Mouse (Mus musculus): Measurements from ENCODE around the gene Spats2. TPM values are rescaled to one million over a fixed set of nuclear protein-coding genes. Genes with fewer than 3 reads are reported as not detected.

The Spats2 gene
- polyA plus RNA-seq (2012; rRNA removed): 7.0 and 8.0 TPM in 2 replicates

DNA sequence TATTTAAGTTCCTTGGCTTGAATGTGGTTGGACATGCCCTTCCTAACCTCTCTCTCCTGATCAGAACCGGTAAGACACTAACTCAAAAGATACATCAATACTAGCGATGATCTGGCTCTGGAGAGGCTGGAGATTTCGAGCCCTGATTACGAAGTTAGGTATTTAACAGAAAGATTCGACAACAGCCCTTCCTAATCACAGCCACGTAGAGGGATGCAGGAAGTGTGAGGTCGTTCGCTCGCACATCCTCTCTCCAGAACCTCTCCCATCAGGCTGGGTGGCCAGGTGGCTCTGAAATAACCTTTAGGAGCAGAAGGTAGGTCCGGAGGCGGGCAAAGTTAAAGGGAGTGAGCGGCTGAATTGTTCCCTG lies at the start of gene Spats2:
Gene Spats2, plus strand, starts transcription at position 206 of the 370 bp plus-strand sequence.

DNA sequence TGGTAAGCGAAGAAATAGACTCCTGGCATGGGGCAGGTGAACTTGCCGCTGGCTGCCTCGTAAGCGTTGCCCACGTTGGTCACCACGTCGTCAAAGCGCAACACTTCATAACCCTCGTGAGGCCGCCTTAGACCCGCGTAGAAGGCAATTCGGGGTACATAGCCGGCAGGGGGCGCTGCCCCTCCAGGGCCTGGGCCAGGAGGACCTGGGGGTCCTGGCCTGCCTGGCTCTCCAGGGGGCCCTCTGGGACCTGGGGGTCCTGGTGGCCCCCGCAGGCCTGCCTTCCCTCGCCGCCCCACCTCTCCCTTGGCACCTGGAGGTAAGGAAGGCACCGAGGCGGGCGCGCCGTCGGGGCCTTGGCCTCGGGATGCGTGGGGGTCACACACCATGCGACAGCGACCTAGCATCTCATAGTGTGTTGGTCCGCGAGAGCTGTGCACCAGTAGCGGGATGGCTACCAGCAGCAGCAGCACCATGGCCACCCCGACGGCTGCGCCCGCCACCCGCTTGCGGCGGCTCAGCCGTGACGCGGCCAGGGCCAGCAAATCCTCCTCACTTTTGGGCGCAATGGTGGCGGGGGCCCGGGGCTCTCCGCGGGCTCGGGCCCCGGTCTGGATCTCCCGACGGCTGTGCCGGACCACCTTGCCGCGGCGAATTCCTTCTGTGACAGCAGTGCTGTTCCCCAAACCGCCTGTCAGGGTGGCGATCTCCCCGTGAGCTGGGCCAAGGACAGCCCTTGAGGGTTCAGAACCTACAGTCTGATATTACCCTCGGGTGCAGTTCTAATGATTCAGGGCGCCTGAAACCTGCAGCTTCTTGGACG lies 38.3 kb upstream of the Spats2 start, which contains the start of gene C1ql4:
Gene C1ql4, minus strand, starts transcription at position 565 of the 823 bp plus-strand sequence.

DNA sequence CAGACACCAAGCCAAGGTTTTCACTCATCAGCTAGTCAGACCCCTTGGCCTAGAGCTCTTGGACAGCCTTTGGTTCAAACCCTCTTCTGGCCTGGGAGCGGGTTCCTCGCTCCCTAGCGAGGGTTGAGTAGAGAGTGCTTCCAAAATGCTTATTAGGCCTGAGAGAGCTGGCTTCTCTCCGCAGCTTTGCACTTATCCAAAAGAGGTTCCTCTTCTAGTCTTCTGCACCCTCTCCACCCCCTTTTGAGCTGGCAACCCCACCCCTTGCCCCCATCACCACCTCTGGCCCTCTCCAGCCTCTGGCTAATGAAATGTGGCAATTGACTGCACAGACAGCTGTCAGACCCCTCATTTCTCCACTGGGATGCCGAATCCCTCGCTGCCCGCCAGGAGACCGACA lies 32.8 kb upstream of the Spats2 start, which contains the start of gene Dnajc22:
Gene Dnajc22, plus strand, starts transcription at position 301 of the 400 bp plus-strand sequence.

DNA sequence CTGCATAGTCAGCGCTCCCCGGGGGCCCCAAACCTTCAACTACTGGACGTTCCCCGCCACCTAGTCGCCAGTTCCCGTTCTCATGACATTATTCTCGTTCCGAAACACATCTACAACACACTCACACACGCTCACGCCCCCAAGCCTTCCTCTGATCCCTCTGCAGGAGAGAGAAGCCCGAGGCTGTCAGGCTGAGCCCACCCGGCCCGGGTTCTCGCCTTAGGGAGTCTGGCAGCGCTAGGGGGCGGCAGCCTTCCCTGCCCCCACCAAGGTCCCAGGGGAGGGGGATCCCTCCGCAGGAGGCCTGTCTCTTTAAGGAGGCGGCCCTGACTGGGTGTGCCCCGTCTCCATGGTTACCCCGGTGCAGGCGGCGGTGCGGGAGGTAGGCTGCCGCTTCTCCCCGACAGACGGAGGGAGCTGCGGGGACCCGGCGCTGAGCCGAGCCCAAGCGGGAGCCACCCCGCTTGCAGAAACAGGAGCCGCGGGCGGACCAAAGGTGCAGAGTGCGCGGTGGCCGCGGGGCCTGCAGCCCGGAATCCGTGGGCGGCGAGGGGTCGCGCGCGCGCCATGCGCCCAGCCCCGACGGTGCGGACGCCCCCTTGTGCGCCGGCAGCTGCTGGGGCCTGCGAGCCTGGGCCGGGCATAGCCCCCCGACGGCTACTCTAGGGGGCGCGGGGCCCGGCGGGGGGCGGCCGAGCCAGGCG lies 98.6 kb downstream of the Spats2 start, which contains the start of gene Kcnh3:
Gene Kcnh3, plus strand, starts transcription at position 654 of the 704 bp plus-strand sequence.

DNA sequence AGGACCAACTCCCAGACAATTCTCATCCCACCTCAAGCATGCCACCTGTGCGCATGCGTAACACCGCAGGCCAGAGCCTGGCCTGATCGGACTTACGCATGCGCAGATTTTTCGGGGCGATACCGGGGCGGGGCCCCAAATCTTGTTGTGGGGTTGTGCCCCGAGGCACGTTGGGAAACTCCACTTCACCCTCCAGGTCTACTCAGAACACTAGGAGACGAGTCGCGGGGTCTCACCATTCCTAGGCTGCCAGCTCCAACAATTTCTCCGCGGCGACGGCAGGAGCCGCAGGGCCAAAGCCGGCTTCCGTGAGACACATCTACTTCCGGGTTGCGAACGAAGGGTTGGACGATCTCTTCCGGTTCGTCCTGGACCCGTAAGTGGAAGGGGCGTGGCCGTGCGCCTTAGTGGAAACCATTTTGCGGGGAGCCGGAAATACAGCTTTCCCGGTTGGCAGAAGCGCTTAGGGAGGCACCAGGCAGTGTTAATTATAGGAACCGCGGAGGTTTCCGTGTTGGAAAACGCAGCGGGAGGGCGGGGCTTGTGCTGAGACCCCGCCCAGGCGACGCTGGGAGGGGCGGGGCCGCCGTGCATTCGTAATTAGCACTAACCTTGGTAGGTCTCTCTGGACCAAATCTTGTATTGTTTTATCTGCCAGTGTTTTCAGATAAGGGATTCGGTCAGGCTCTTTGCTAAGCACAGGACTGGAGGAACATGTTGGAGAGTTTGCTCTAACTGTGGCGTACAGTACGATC lies 126.1 kb downstream of the Spats2 start, which contains the start of gene Mcrs1:
Gene Mcrs1, minus strand, starts transcription at position 336 of the 755 bp plus-strand sequence.

Other genes starting within 250 kb of the Spats2 start
- 2.7 and 2.8 TPM in 2 replicates for gene Rhebl1, start 231.4 kb upstream of the Spats2 start, polyA plus RNA-seq (2012; rRNA removed)
- 0.07 and 0.08 TPM in 2 replicates for gene Dhh, start 227.4 kb upstream of the Spats2 start, polyA plus RNA-seq (2012; rRNA removed)
- 6.1 and 7.2 TPM in 2 replicates for gene Lmbr1l, start 207.7 kb upstream of the Spats2 start, polyA plus RNA-seq (2012; rRNA removed)
- gene Tuba1b, start 191.4 kb upstream of the Spats2 start, polyA plus RNA-seq (2012; rRNA removed): 1,378 and 1,502 TPM in 2 replicates
- gene Gm49450, start 172.4 kb upstream of the Spats2 start, polyA plus RNA-seq (2012; rRNA removed): 0.09 and 0.23 TPM in 2 replicates
- gene Tuba1a, start 172.2 kb upstream of the Spats2 start, polyA plus RNA-seq (2012; rRNA removed): 42.3 and 48.3 TPM in 2 replicates
- gene Tuba1c, start 96.0 kb upstream of the Spats2 start, polyA plus RNA-seq (2012; rRNA removed): 241 and 278 TPM in 2 replicates
- 0.70 and 0.71 TPM in 2 replicates for gene Prph, start 70.7 kb upstream of the Spats2 start, polyA plus RNA-seq (2012; rRNA removed)
- 12.8 and 16.0 TPM in 2 replicates for gene Troap, start 51.3 kb upstream of the Spats2 start, polyA plus RNA-seq (2012; rRNA removed)
- 0.01 and 0.02 TPM in 2 replicates for gene C1ql4, start 38.1 kb upstream of the Spats2 start, polyA plus RNA-seq (2012; rRNA removed)
- 10.2 and 13.2 TPM in 2 replicates for gene Dnajc22, start 32.7 kb upstream of the Spats2 start, polyA plus RNA-seq (2012; rRNA removed)
- gene Kcnh3, start 98.9 kb downstream of the Spats2 start, polyA plus RNA-seq (2012; rRNA removed): 0.09 and 0.16 TPM in 2 replicates
- gene Mcrs1, start 126.0 kb downstream of the Spats2 start, polyA plus RNA-seq (2012; rRNA removed): 23.9 and 27.0 TPM in 2 replicates
- 8.8 and 9.9 TPM in 2 replicates for gene Prpf40b, start 169.2 kb downstream of the Spats2 start, polyA plus RNA-seq (2012; rRNA removed)
- gene Fam186b, start 170.0 kb downstream of the Spats2 start, polyA plus RNA-seq (2012; rRNA removed): 0.01 TPM in 1 of 2 replicates, not detected in the other
- 3.6 and 4.1 TPM in 2 replicates for gene Fmnl3, start 244.6 kb downstream of the Spats2 start, polyA plus RNA-seq (2012; rRNA removed)

All from liver, embryonic 14 days (tissue).